Mouse (Mus musculus) C2C12 (cell line): ENCODE measurements around the gene Zcchc10. TPM values are rescaled to one million over a fixed set of nuclear protein-coding genes. Genes with fewer than 3 reads are reported as not detected.
"Not testable (repeated sequence)": the region's sequence is repeated elsewhere in the genome, so short reads cannot be mapped to it uniquely, and the experiment has no call there.

Experiments used
- H3K27me3 ChIP-seq: one replicate; pipeline ENCODE4 v1.6.1; 2011; ENCODE audit not compliant: control insufficient read depth, insufficient read depth, insufficient read length
- H3K36me3 ChIP-seq: one replicate; pipeline ENCODE4 v1.6.1; 2011; ENCODE audit not compliant: control insufficient read depth, insufficient read depth
- H3K4me3 ChIP-seq: one replicate; pipeline ENCODE4 v1.5.1; 2011; ENCODE audit warnings: mild to moderate bottlenecking, control low read depth; ENCODE audit not compliant: poor library complexity, insufficient read depth, severe bottlenecking
- H3K79me2 ChIP-seq: one replicate; pipeline ENCODE4 v1.6.1; 2011; ENCODE audit not compliant: control insufficient read depth, insufficient read depth
- H3K79me3 ChIP-seq: one replicate; pipeline ENCODE4 v1.6.1; 2011; ENCODE audit warnings: low read depth, control low read depth
- H3ac ChIP-seq: one replicate; pipeline ENCODE3; 2011; ENCODE audit warnings: low read depth; ENCODE audit not compliant: control insufficient read depth, insufficient read length
- CEBPB ChIP-seq: IDR thresholded peaks from one replicate; pipeline ENCODE4 v1.6.1; 2011; ENCODE audit warnings: low read depth, mild to moderate bottlenecking, control low read depth, moderate library complexity
- CTCF ChIP-seq: IDR thresholded peaks from one replicate; pipeline ENCODE4 v1.5.1; 2011; ENCODE audit not compliant: control insufficient read depth, insufficient read depth, insufficient read length
- FOSL1 ChIP-seq: IDR thresholded peaks from one replicate; pipeline ENCODE4 v1.8.0; 2011; ENCODE audit warnings: mild to moderate bottlenecking, low read length; ENCODE audit not compliant: poor library complexity, insufficient read depth, severe bottlenecking
- MAX ChIP-seq: IDR thresholded peaks from one replicate; pipeline ENCODE4 v1.6.1; 2011; ENCODE audit warnings: mild to moderate bottlenecking, control low read depth
- MYOD1 ChIP-seq: IDR thresholded peaks from one replicate; pipeline ENCODE4 v1.6.1; 2011; ENCODE audit warnings: low read depth; ENCODE audit not compliant: control insufficient read depth, insufficient read length
- MYOG ChIP-seq: IDR thresholded peaks from one replicate; pipeline ENCODE4 v1.6.1; 2011; ENCODE audit not compliant: control insufficient read depth, insufficient read length; ENCODE audit errors: extremely low read depth
- USF1 ChIP-seq: IDR thresholded peaks from one replicate; pipeline ENCODE4 v1.6.1; 2011; ENCODE audit warnings: low read depth, mild to moderate bottlenecking, control low read depth, moderate library complexity
- long read RNA-seq, 2 experiments: library from polyadenylated mRNA; unstranded; transcript quantifications; one replicate each; pipeline ENCODE4 v2.0.0; 2019 to 2020
- polyA plus RNA-seq: library from polyadenylated mRNA; unstranded; fragments of >200 nt; fragmentation: generic; extraction: Trizol; gene quantifications from one replicate; pipeline ENCODE4 v1.2.1, GENCODE M21; 2012; ENCODE audit warnings: missing spikeins

The Zcchc10 gene
- polyA plus RNA-seq = 8.2 TPM
- long read RNA-seq, experiment 1, transcript Zcchc10-201 (4 exons, 1,267 nt) = major isoform, 12 of 13 reads
- long read RNA-seq, experiment 1, partial matches to known transcripts = 0 of 13 reads
- long read RNA-seq, experiment 1, other reads (novel, unspliced or antisense) = 1 of 13 reads
- long read RNA-seq, experiment 2, transcript Zcchc10-201 (4 exons, 1,267 nt) = major isoform, 12 of 13 reads
- long read RNA-seq, experiment 2, partial matches to known transcripts = 0 of 13 reads
- long read RNA-seq, experiment 2, other reads (novel, unspliced or antisense) = 1 of 13 reads

GRCm38 (mm10) chr11:53324512-53324968, at the start of gene Zcchc10:
Zcchc10 (plus strand) TSS chr11:53324679.
- Histone ChIP-seq H3K36me3 (peaks cover 27% of the 10 kb centered on the region), H3K27me3 (no peaks in the 10 kb centered on the region), H3K79me3 (peaks cover 22% of the 10 kb centered on the region), H3K4me3 (peak within 1 kb of the TSS; percentile 87), H3K79me2 (peaks cover 34% of the 10 kb centered on the region), H3ac (peak within 1 kb of the TSS; percentile 94)
- TF ChIP-seq MAX (peak; percentile 28), FOSL1 (no peak), MYOD1 (no peak)

- no peak overlapping the region for H3ac ChIP-seq
- H3K27me3 ChIP-seq = no peaks in the 10 kb centered on the region
- peaks cover 47% of the 10 kb centered on the region for H3K79me3 ChIP-seq
- peaks cover 62% of the 10 kb centered on the region for H3K79me2 ChIP-seq
- no peak overlapping the region for H3K4me3 ChIP-seq
- H3K36me3 ChIP-seq = peaks cover 95% of the 10 kb centered on the region
- TF ChIP-seq FOSL1 = no peak
- no peak for TF ChIP-seq CEBPB
These were observed 49.1 kb upstream of the Zcchc10 start for GRCm38 (mm10) chr11:53275358-53275757.

GRCm38 (mm10) chr11:53278411-53278810, 46.1 kb upstream of the Zcchc10 start:
- Histone ChIP-seq H3K27me3 (no peaks in the 10 kb centered on the region), H3K79me2 (peaks cover 88% of the 10 kb centered on the region), H3ac (no peak overlapping the region), H3K79me3 (peaks cover 68% of the 10 kb centered on the region), H3K36me3 (peaks cover 95% of the 10 kb centered on the region), H3K4me3 (no peak overlapping the region)
- TF ChIP-seq FOSL1 (no peak), MAX (no peak), CEBPB (no peak), MYOD1 (no peak), USF1 (no peak), MYOG (no peak), CTCF (no peak)

GRCm38 (mm10) chr11:53285885-53286284, 38.6 kb upstream of the Zcchc10 start:
- H3K79me3 ChIP-seq = peaks cover 70% of the 10 kb centered on the region
- TF ChIP-seq FOSL1 = no peak
- TF ChIP-seq CTCF = no peak
- TF ChIP-seq CEBPB = no peak
- no peak for TF ChIP-seq MAX
- TF ChIP-seq MYOG = no peak
- TF ChIP-seq MYOD1 = no peak
- TF ChIP-seq USF1 = no peak
- H3K79me2 ChIP-seq = peaks cover 100% of the 10 kb centered on the region
- H3K27me3 ChIP-seq = no peaks in the 10 kb centered on the region
- H3ac ChIP-seq = no peak overlapping the region
- H3K4me3 ChIP-seq = no peak overlapping the region
- peaks cover 100% of the 10 kb centered on the region for H3K36me3 ChIP-seq

GRCm38 (mm10) chr11:53290187-53290586, 34.3 kb upstream of the Zcchc10 start:
- not testable (repeated sequence) for H3K4me3 ChIP-seq, H3ac ChIP-seq, H3K27me3 ChIP-seq
- Histone ChIP-seq H3K79me2 (peaks cover 100% of the 10 kb centered on the region), H3K36me3 (peaks cover 96% of the 10 kb centered on the region), H3K79me3 (peaks cover 84% of the 10 kb centered on the region)

GRCm38 (mm10) chr11:53290871-53291270, 33.6 kb upstream of the Zcchc10 start:
- H3ac ChIP-seq = no peak overlapping the region
- peaks cover 96% of the 10 kb centered on the region for H3K36me3 ChIP-seq
- peaks cover 100% of the 10 kb centered on the region for H3K79me2 ChIP-seq
- H3K27me3 ChIP-seq = no peaks in the 10 kb centered on the region
- no peak overlapping the region for H3K4me3 ChIP-seq
- peaks cover 88% of the 10 kb centered on the region for H3K79me3 ChIP-seq
- no peak for TF ChIP-seq MAX
- TF ChIP-seq MYOD1 = no peak
- TF ChIP-seq MYOG = no peak
- no peak for TF ChIP-seq FOSL1
